Mouse (Mus musculus) lung, postnatal 0 days (tissue): Measurements from ENCODE around the gene Cfd.

Experiments
- CTCF ChIP-seq: IDR thresholded peaks from 2 replicates; pipeline ENCODE4 v1.5.1; 2016; ENCODE audit warnings: antibody characterized with exemption, mild to moderate bottlenecking
- EP300 ChIP-seq: IDR thresholded peaks from 2 replicates; pipeline ENCODE4 v1.6.1; 2016; ENCODE audit warnings: antibody characterized with exemption, mild to moderate bottlenecking, control low read depth

GRCm38 (mm10) chr10:79896306-79896705 is 5.7 kb downstream of the Cfd start:
- no peak for TF ChIP-seq CTCF
- TF ChIP-seq EP300 = no peak
